Mouse (Mus musculus) hindbrain, embryonic 16.5 days (tissue): ENCODE measurements around the gene Arid5b. TPM values are rescaled to one million over a fixed set of nuclear protein-coding genes. Genes with fewer than 3 reads are reported as not detected.

Source experiments
- ATAC-seq: fragments of 200-750 bp; cut with Nextera tagmentation; 2 replicates; pipeline ENCODE4 v1.8.0; 2017; ENCODE audit warnings: moderate TSS enrichment, moderate library complexity
- H3K27ac ChIP-seq: fragments of 300-500 bp; sonication (generic); 2 replicates; pipeline ENCODE4 v1.5.1; 2014; ENCODE audit warnings: low read depth, mild to moderate bottlenecking, control low read depth, low read length, moderate library complexity
- H3K27me3 ChIP-seq: fragments of 300-500 bp; sonication (generic); replicated peaks from 2 replicates; pipeline ENCODE4 v1.6.1; 2014; ENCODE audit warnings: low read length; ENCODE audit not compliant: control insufficient read depth, insufficient read depth
- H3K36me3 ChIP-seq: fragments of 300-500 bp; sonication (generic); 2 replicates; pipeline ENCODE4 v1.6.1; 2014; ENCODE audit warnings: mild to moderate bottlenecking, low read length, moderate library complexity, mixed read lengths; ENCODE audit not compliant: control insufficient read depth, insufficient read depth
- H3K4me1 ChIP-seq: fragments of 300-500 bp; sonication (generic); 2 replicates; pipeline ENCODE4 v1.6.1; 2014; ENCODE audit warnings: low read depth, low read length; ENCODE audit not compliant: control insufficient read depth, insufficient read depth
- H3K4me2 ChIP-seq: fragments of 300-500 bp; sonication (generic); 2 replicates; pipeline ENCODE4 v1.6.1; 2014; ENCODE audit warnings: mild to moderate bottlenecking, low read length, control low read depth, moderate library complexity
- H3K4me3 ChIP-seq: fragments of 300-500 bp; sonication (generic); 2 replicates; pipeline ENCODE4 v1.5.1; 2014; ENCODE audit warnings: mild to moderate bottlenecking, low read length, control low read depth, moderate library complexity
- H3K9ac ChIP-seq: fragments of 300-500 bp; sonication (generic); 2 replicates; pipeline ENCODE4 v1.6.1; 2014; ENCODE audit warnings: low read depth, mild to moderate bottlenecking, control low read depth, low read length, moderate library complexity
- H3K9me3 ChIP-seq: fragments of 300-500 bp; sonication (generic); 2 replicates; pipeline ENCODE4 v1.6.1; 2014; ENCODE audit warnings: mild to moderate bottlenecking, low read length, moderate library complexity; ENCODE audit not compliant: control insufficient read depth
- WGBS: fragments of 180-500 bp; shearing (Covaris S2); extraction: QIAGEN DNeasy Blood & Tissue Kit; methylation state at CpG from one replicate; pipeline ENCODE4 v1.1.7; 2014; 5-methylcytosine and 5-hydroxymethylcytosine counted together
- polyA plus RNA-seq: library from polyadenylated mRNA; unstranded; fragments of >200 nt; fragmentation: Nextera tagmentation; extraction: Ambion mirVana; gene quantifications from 2 replicates; pipeline ENCODE4 v1.2.1, GENCODE M21; 2015

Gene Arid5b
- polyA plus RNA-seq, 1 experiment from 2014 or later = 16.6 TPM

- no peak overlapping the region for H3K4me3 ChIP-seq
- H3K27ac ChIP-seq = no peak overlapping the region
- no peaks in the 10 kb centered on the region for H3K27me3 ChIP-seq
- ATAC-seq = no peak
- WGBS = 80% methylated on average over 2 of the region's 2 CpGs
- H3K9ac ChIP-seq = no peak overlapping the region
- H3K9me3 ChIP-seq = no peaks in the 10 kb centered on the region
- H3K4me1 ChIP-seq = no peaks in the 10 kb centered on the region
- H3K36me3 ChIP-seq = no peaks in the 10 kb centered on the region
- no peak overlapping the region for H3K4me2 ChIP-seq
These were observed 151.4 kb downstream of the Arid5b start for GRCm38 (mm10) chr10:68127104-68127503.

DNA sequence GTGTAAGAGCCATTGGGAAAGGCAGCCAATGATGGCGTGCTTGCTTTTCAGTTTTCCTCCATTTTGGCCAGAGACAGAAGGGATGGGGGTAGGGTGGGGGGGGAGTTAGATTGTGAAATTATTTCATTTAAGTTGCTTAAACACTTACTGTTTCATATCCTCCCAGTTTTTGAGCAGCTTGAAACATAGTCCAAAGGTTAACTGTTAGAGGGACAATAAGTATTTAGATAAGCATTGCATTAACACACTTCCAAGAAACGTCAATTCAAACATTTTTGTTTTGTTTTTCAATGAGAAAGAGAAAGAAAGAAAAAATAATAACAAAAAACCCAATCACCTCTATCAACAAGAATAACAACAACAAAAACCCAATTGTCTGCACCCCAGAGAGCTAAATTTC lies 152.0 kb downstream of the Arid5b start:
- Histone ChIP-seq H3K4me2 (no peak overlapping the region), H3K9ac (no peak overlapping the region), H3K9me3 (no peaks in the 10 kb centered on the region), H3K4me3 (no peak overlapping the region), H3K36me3 (no peaks in the 10 kb centered on the region), H3K4me1 (no peaks in the 10 kb centered on the region), H3K27me3 (no peaks in the 10 kb centered on the region), H3K27ac (no peak overlapping the region)
- 67% methylated on average over 2 of the region's 2 CpGs for WGBS
- ATAC-seq = no peak

DNA sequence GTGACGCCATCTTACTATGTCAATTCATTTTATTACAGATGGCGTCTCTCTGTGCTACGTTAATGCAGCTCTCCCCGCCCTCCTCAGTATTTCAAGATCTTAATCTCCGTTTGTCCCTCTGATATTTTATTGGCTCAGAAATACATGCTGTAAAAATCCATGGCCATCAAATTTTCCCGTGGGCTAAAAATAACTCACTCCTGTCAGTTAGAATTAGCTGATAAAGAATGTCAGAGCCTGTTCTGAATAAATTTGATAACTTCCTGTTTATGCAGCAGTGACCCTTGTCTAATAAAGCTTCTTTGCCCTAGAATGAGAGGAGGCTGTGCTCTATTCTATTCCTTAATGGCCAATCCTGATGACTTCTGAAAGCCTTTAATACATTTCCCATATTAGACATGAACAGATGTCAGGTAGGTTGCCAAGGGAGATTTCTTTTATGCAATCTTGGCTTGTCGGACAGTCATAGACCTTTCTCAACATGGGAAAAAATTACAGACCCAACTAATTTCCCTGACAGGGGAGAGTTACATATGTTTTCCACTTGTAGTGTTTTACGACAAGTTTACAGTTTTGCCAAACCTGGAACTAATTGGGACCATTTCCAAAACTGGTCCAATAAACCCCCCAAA lies 152.5 kb downstream of the Arid5b start:
- Histone ChIP-seq H3K27me3 (no peaks in the 10 kb centered on the region), H3K9me3 (no peaks in the 10 kb centered on the region), H3K4me1 (no peaks in the 10 kb centered on the region), H3K36me3 (no peaks in the 10 kb centered on the region), H3K4me2 (no peak overlapping the region), H3K27ac (no peak overlapping the region), H3K9ac (no peak overlapping the region), H3K4me3 (no peak overlapping the region)
- WGBS = 48% methylated on average over 8 of the region's 8 CpGs
- no peak for ATAC-seq

DNA sequence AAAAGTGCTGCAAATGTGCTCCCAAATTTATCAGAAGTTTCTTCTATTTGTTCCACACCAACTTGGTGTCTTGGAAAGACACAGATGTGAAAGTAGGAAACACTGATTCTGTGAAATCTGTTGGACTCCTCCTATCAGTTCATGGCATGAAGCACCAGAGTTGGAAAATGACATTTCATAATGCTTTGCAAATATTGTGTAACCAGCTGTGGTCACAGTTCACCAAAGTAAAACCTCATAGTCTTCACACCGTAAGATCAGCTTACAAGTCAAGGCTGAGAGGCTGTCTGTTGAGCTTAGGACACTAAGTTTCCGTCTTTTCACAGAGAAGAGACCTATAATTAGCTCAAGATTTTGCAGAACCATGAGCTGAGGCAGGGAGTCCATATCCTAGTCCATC lies 153.6 kb downstream of the Arid5b start:
- Histone ChIP-seq H3K4me3 (no peak overlapping the region), H3K9ac (no peak overlapping the region), H3K27me3 (no peaks in the 10 kb centered on the region), H3K36me3 (no peaks in the 10 kb centered on the region), H3K27ac (no peak overlapping the region), H3K4me2 (no peak overlapping the region), H3K4me1 (no peaks in the 10 kb centered on the region), H3K9me3 (no peaks in the 10 kb centered on the region)
- 91% methylated on average over 2 of the region's 2 CpGs for WGBS
- ATAC-seq = no peak

GRCm38 (mm10) chr10:68123446-68123845 lies 155.1 kb downstream of the Arid5b start:
- Histone ChIP-seq H3K4me1 (no peaks in the 10 kb centered on the region), H3K9me3 (no peaks in the 10 kb centered on the region), H3K4me2 (no peak overlapping the region), H3K27me3 (no peaks in the 10 kb centered on the region), H3K27ac (no peak overlapping the region), H3K4me3 (no peak overlapping the region), H3K9ac (no peak overlapping the region), H3K36me3 (no peaks in the 10 kb centered on the region)
- no peak for ATAC-seq
- 96% methylated on average over 4 of the region's 4 CpGs for WGBS

DNA sequence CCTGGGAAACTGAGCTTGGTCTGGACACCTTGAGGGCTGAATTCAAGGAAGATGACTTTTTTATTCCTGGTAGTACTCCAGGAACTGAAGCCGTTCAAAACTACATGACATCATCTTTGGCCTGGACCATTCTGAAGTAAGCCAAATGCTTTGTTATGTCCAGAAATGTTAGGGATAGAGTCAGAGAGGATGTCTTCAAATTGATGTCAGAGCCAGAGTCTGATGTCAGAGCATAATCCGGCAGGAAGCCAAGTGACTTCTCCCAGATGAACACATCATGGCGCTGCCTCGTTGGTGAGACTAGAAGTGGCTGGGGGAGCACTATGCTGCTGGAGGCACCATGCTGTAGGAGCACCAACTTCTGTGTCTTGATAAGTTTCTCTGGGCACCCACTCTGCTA lies 156.6 kb downstream of the Arid5b start:
- Histone ChIP-seq H3K27me3 (no peaks in the 10 kb centered on the region), H3K36me3 (no peaks in the 10 kb centered on the region), H3K27ac (no peak overlapping the region), H3K4me3 (no peak overlapping the region), H3K4me2 (no peak overlapping the region), H3K9ac (no peak overlapping the region), H3K4me1 (no peaks in the 10 kb centered on the region), H3K9me3 (no peaks in the 10 kb centered on the region)
- WGBS = 85% methylated on average over 4 of the region's 4 CpGs
- ATAC-seq = no peak

DNA sequence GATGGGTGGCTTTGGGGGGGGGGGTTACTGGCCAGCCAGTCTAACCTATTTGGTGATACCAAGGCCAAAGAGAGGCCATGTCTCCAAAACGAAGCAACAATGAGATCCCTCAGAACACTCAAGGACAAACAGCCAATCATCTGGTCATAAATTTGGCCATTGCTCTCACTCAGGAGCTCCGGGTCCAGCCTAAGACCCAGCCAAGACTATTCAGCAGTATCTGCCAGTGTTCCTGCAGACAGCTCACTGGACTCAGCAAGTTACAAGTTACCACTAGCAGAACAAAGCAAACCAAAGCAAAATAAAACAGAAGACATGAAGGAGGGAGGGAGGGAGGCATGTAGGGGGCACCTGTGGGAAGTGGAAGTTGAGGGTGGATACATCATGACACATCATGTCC lies 157.3 kb downstream of the Arid5b start:
- Histone ChIP-seq H3K4me1 (no peaks in the 10 kb centered on the region), H3K9ac (no peak overlapping the region), H3K36me3 (no peaks in the 10 kb centered on the region), H3K27ac (no peak overlapping the region), H3K9me3 (no peaks in the 10 kb centered on the region), H3K27me3 (no peaks in the 10 kb centered on the region), H3K4me2 (no peak overlapping the region), H3K4me3 (no peak overlapping the region)
- WGBS = 93% methylated on average over 2 of the region's 2 CpGs
- ATAC-seq = no peak

GRCm38 (mm10) chr10:68120011-68120410 lies 158.5 kb downstream of the Arid5b start:
- H3K36me3 ChIP-seq = no peaks in the 10 kb centered on the region
- no peaks in the 10 kb centered on the region for H3K27me3 ChIP-seq
- no peaks in the 10 kb centered on the region for H3K4me1 ChIP-seq
- no peak overlapping the region for H3K4me3 ChIP-seq
- no peak overlapping the region for H3K27ac ChIP-seq
- H3K9me3 ChIP-seq = no peaks in the 10 kb centered on the region
- no peak for ATAC-seq
- H3K4me2 ChIP-seq = no peak overlapping the region
- WGBS = 93% methylated on average over 4 of the region's 4 CpGs
- H3K9ac ChIP-seq = no peak overlapping the region

GRCm38 (mm10) chr10:68119285-68119684 lies 159.3 kb downstream of the Arid5b start:
- ATAC-seq = no peak
- H3K27me3 ChIP-seq = no peaks in the 10 kb centered on the region
- no peak overlapping the region for H3K4me3 ChIP-seq
- H3K9ac ChIP-seq = no peak overlapping the region
- 76% methylated on average over 6 of the region's 6 CpGs for WGBS
- H3K27ac ChIP-seq = no peak overlapping the region
- H3K4me1 ChIP-seq = no peaks in the 10 kb centered on the region
- H3K9me3 ChIP-seq = no peaks in the 10 kb centered on the region
- no peak overlapping the region for H3K4me2 ChIP-seq
- H3K36me3 ChIP-seq = no peaks in the 10 kb centered on the region

DNA sequence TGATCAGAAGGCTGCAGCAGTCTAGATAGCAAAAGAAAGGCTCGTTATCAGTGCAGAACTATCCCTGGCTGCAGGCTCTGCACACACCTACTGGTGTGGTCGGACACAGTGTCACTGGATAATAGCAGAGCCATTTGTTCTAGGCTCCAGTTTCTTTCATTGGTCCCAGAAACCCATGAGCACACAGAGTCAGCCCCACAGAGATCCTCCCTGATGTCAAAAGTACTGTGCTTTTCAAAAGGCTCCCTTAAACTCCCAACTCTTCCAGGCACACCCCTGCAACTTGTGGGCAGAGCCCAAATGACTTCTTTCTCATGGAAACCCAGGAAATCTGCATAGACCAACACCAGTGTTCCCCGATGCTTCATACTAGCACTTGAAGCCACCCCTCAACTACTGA lies 163.6 kb downstream of the Arid5b start:
- no peak overlapping the region for H3K27ac ChIP-seq
- peaks cover 7% of the 10 kb centered on the region for H3K4me1 ChIP-seq
- ATAC-seq = no peak
- no peaks in the 10 kb centered on the region for H3K9me3 ChIP-seq
- no peak overlapping the region for H3K4me2 ChIP-seq
- WGBS = 91% methylated on average over 3 of the region's 3 CpGs
- H3K9ac ChIP-seq = no peak overlapping the region
- no peaks in the 10 kb centered on the region for H3K27me3 ChIP-seq
- no peak overlapping the region for H3K4me3 ChIP-seq
- H3K36me3 ChIP-seq = no peaks in the 10 kb centered on the region
